Mouse (Mus musculus) neural tube, embryonic 13.5 days (tissue): ENCODE results near the gene Tle3. TPM values are rescaled to one million over a fixed set of nuclear protein-coding genes. Genes with fewer than 3 reads are reported as not detected.
A peak's percentile ranks its signal among the peaks of the same experiment; 100 is the strongest.

Experiments
- ATAC-seq: fragments of 200-750 bp; cut with Nextera tagmentation; 2 replicates; pipeline ENCODE4 v1.8.0; 2017; ENCODE audit warnings: low read depth, mild to moderate bottlenecking, moderate TSS enrichment, moderate library complexity
- H3K27ac ChIP-seq: fragments of 300-500 bp; sonication (generic); replicated peaks from 2 replicates; pipeline ENCODE4 v1.5.1; 2015; ENCODE audit warnings: moderate library complexity, mild to moderate bottlenecking, inconsistent platforms
- H3K27me3 ChIP-seq: fragments of 300-500 bp; sonication (generic); 2 replicates; pipeline ENCODE4 v1.6.1; 2015; ENCODE audit warnings: mild to moderate bottlenecking, inconsistent platforms
- H3K36me3 ChIP-seq: fragments of 300-500 bp; sonication (generic); 2 replicates; pipeline ENCODE4 v1.6.1; 2015; ENCODE audit warnings: mild to moderate bottlenecking, inconsistent platforms
- H3K4me1 ChIP-seq: fragments of 300-500 bp; sonication (generic); replicated peaks from 2 replicates; pipeline ENCODE4 v1.6.1; 2015; ENCODE audit warnings: inconsistent platforms
- H3K4me2 ChIP-seq: fragments of 300-500 bp; sonication (generic); 2 replicates; pipeline ENCODE4 v1.6.1; 2015; ENCODE audit warnings: inconsistent platforms, mild to moderate bottlenecking, moderate library complexity
- H3K4me3 ChIP-seq: fragments of 300-500 bp; sonication (generic); 2 replicates; pipeline ENCODE4 v1.5.1; 2015; ENCODE audit warnings: mild to moderate bottlenecking, inconsistent platforms
- H3K9ac ChIP-seq: fragments of 300-500 bp; sonication (generic); 2 replicates; pipeline ENCODE4 v1.6.1; 2015; ENCODE audit warnings: moderate library complexity, mild to moderate bottlenecking, inconsistent platforms
- H3K9me3 ChIP-seq: fragments of 300-500 bp; sonication (generic); 2 replicates; pipeline ENCODE4 v1.6.1; 2016; ENCODE audit warnings: inconsistent platforms
- WGBS: fragments of 180-500 bp; shearing (Covaris S2); methylation state at CpG from one replicate; pipeline ENCODE4 v1.1.7; 2015; 5-methylcytosine and 5-hydroxymethylcytosine counted together
- polyA plus RNA-seq: library from polyadenylated mRNA; unstranded; fragments of >200 nt; fragmentation: Nextera tagmentation; extraction: Ambion mirVana; gene quantifications from 2 replicates; pipeline ENCODE4 v1.2.1, GENCODE M21; 2015

Gene Tle3
- polyA plus RNA-seq, 1 experiment from 2014 or later = 31.1 TPM

- no peaks in the 10 kb centered on the region for H3K36me3 ChIP-seq
- H3K9me3 ChIP-seq = no peaks in the 10 kb centered on the region
- ATAC-seq = peak; percentile 8; the same call in 1 of the 2 replicates
- peaks cover 71% of the 10 kb centered on the region for H3K4me1 ChIP-seq
- peak overlapping the region; percentile 85 for H3K4me2 ChIP-seq
- H3K4me3 ChIP-seq = peak overlapping the region; percentile 92
- under 1% methylated on average over 39 of the region's 42 CpGs for WGBS
- peak overlapping the region; percentile 96 for H3K27ac ChIP-seq
- 0 out of 2 replicates have a peak, but pooled peaks cover 3% of the 10 kb centered on the region for H3K27me3 ChIP-seq
- H3K9ac ChIP-seq = peak overlapping the region; percentile 99
These were observed 377 bp downstream of the Tle3 start for GRCm38 (mm10) chr9:61372510-61372975.

GRCm38 (mm10) chr9:61372976-61373633 lies 939 bp downstream of the Tle3 start:
- Histone ChIP-seq H3K9ac (peak overlapping the region; percentile 99), H3K4me2 (peak overlapping the region; percentile 85), H3K36me3 (no peaks in the 10 kb centered on the region), H3K4me1 (peaks cover 71% of the 10 kb centered on the region), H3K27ac (peak overlapping the region; percentile 96), H3K27me3 (no peaks in the 10 kb centered on the region), H3K9me3 (no peaks in the 10 kb centered on the region), H3K4me3 (peak overlapping the region; percentile 92)
- 0 out of 2 replicates have a peak, but pooled peaks have one; percentile 0 for ATAC-seq
- WGBS = 1% methylated on average over 64 of the region's 66 CpGs

GRCm38 (mm10) chr9:61373634-61373941 lies 1.4 kb downstream of the Tle3 start:
- H3K27ac ChIP-seq = peak overlapping the region; percentile 96
- H3K4me3 ChIP-seq = peak overlapping the region; percentile 92
- ATAC-seq = no peak
- 1% methylated on average over 23 of the region's 23 CpGs for WGBS
- peaks cover 71% of the 10 kb centered on the region for H3K4me1 ChIP-seq
- H3K36me3 ChIP-seq = no peaks in the 10 kb centered on the region
- H3K4me2 ChIP-seq = peak overlapping the region; percentile 85
- H3K9ac ChIP-seq = peak overlapping the region; percentile 99
- H3K9me3 ChIP-seq = no peaks in the 10 kb centered on the region
- no peaks in the 10 kb centered on the region for H3K27me3 ChIP-seq

DNA sequence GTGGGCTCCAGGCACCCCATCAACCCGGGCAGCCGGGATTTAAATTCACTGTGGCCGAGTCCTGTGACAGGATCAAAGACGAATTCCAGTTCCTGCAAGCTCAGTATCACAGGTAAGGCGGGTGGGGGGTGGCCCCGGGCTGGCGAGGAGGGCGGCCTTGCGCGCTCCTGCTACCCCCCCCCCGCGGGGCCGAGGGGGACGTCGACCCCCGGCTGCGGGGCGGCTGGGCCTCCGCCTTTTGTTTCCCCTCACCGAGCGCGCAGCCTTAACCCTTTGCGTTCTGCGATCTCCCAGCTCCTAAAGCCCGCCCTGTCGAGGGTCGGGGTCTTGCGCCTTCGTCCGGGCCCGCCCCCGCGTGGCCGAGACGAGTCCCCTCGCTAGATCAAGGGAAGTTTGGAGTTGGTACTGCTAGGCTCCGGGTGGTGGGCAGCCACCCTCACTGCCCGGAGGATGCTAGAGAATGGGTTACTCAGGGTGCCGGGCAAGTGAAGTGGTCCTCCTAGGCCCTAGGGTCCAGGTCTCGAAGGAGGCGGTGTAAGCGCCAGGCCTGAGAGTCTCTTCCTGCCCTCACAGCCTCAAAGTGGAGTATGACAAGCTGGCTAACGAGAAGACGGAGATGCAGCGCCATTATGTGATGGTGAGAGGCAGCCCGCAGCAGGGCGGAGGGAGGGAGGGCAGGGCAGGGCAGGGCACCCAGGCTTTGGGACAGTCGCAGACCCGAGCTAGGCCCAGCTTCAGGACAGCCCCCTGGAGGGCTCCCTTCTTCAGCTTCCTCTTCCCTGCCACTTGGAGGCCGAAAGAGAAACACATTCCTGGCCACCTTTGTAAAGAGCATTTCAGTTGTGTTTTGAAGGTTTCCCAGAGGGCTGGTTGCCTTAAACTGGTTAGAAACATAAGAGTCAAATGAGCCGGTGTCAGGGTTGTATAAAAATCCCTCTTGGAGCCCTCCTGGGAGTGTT lies 2.1 kb downstream of the Tle3 start:
- peaks cover 71% of the 10 kb centered on the region for H3K4me1 ChIP-seq
- H3K9ac ChIP-seq = peak overlapping the region; percentile 99
- no peak for ATAC-seq
- no peaks in the 10 kb centered on the region for H3K9me3 ChIP-seq
- peak overlapping the region; percentile 96 for H3K27ac ChIP-seq
- 2% methylated on average over 51 of the region's 51 CpGs for WGBS
- H3K27me3 ChIP-seq = no peaks in the 10 kb centered on the region
- peak overlapping the region; percentile 92 for H3K4me3 ChIP-seq
- peak overlapping the region; percentile 85 for H3K4me2 ChIP-seq
- no peaks in the 10 kb centered on the region for H3K36me3 ChIP-seq

DNA sequence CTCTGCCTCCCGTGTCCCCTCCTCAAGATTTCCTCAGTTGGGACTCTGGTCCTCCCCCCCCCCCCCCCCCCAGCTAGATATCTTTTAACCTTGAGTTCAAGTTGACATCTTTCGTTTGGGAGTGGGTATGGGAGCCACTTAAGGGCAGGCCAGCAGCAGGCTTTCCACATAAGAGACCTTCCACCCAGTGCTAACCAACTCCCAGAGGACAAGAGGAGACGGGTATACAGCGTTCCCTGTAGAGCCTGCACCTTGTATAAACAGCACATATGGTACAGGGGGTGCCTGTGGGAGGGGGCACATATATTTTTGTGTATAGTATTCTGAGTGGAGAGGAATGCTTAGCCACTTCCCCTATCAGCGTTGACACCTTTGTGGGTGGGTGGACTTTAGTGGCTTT lies 2.8 kb downstream of the Tle3 start:
- Histone ChIP-seq H3K27me3 (no peaks in the 10 kb centered on the region), H3K9me3 (no peaks in the 10 kb centered on the region), H3K27ac (peak overlapping the region; percentile 96), H3K4me3 (peak overlapping the region; percentile 92), H3K9ac (peak overlapping the region; percentile 99), H3K4me2 (peak overlapping the region; percentile 85), H3K4me1 (peaks cover 71% of the 10 kb centered on the region), H3K36me3 (no peaks in the 10 kb centered on the region)
- WGBS = 11% methylated on average over 5 of the region's 5 CpGs
- ATAC-seq = no peak

GRCm38 (mm10) chr9:61375802-61376561 lies 3.8 kb downstream of the Tle3 start:
- peak overlapping the region; percentile 99 for H3K9ac ChIP-seq
- no peaks in the 10 kb centered on the region for H3K36me3 ChIP-seq
- WGBS = 26% methylated on average over 11 of the region's 11 CpGs
- no peak for ATAC-seq
- H3K4me1 ChIP-seq = peaks cover 78% of the 10 kb centered on the region
- H3K9me3 ChIP-seq = no peaks in the 10 kb centered on the region
- H3K4me3 ChIP-seq = peak overlapping the region; percentile 92
- H3K4me2 ChIP-seq = peak overlapping the region; percentile 85
- no peaks in the 10 kb centered on the region for H3K27me3 ChIP-seq
- H3K27ac ChIP-seq = no peak overlapping the region

- ATAC-seq = no peak
- no peaks in the 10 kb centered on the region for H3K9me3 ChIP-seq
- H3K27me3 ChIP-seq = no peaks in the 10 kb centered on the region
- H3K9ac ChIP-seq = peak overlapping the region; percentile 99
- H3K4me1 ChIP-seq = peaks cover 78% of the 10 kb centered on the region
- H3K36me3 ChIP-seq = 0 out of 2 replicates have a peak, but pooled peaks cover 2% of the 10 kb centered on the region
- 0 out of 2 replicates have a peak overlapping the region, but pooled peaks have one; percentile 29 for H3K27ac ChIP-seq
- H3K4me2 ChIP-seq = peak overlapping the region; percentile 85
- peak overlapping the region; percentile 92 for H3K4me3 ChIP-seq
- WGBS = 36% methylated on average over 3 of the region's 3 CpGs
These were observed 4.5 kb downstream of the Tle3 start for GRCm38 (mm10) chr9:61376650-61377049.

DNA sequence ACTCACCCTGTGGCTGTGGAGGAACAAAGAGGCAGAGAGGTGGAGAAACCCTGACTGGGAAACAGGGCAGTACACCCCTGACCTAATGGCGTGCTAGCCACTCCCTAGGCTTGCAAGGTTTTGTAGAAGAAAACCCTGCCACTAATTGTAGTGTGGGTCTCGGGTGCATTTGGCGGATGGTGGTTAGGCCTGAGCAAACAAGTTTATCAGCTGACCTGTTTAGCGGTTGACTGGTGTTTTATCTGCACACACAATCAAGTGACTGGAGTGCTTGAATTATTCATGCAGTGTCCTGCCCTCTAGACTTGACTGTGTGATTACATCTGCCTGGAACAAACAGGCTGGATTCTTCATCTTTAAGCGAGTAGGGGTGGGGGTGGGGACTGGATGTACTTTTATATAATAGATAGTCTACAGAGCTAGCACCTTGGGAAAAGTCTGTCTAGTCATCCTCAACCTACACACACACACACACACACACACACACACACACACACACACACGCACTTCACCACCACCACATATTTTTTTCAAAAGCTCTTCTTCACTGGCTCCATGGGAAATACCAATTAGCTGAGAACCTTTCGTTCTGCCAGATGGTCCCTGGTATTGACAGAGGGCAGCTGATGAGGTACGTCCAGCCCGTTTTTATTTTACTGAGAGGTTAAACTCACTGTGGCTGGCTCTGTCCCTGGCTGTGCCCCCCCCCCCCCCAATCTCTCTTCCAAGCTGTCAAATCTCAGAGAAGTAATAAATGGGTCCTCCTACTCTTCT lies 5.7 kb downstream of the Tle3 start:
- Histone ChIP-seq H3K4me2 (peak overlapping the region; percentile 85), H3K9ac (peak overlapping the region; percentile 99), H3K27ac (peak overlapping the region; percentile 85), H3K36me3 (0 out of 2 replicates have a peak, but pooled peaks cover 14% of the 10 kb centered on the region), H3K4me1 (peaks cover 88% of the 10 kb centered on the region), H3K9me3 (no peaks in the 10 kb centered on the region), H3K27me3 (no peaks in the 10 kb centered on the region; the same call in 1 of the 2 replicates), H3K4me3 (peak overlapping the region; percentile 92)
- no peak for ATAC-seq
- 8% methylated on average over 9 of the region's 9 CpGs for WGBS

GRCm38 (mm10) chr9:61378516-61378915 lies 6.3 kb downstream of the Tle3 start:
- H3K27me3 ChIP-seq = no peaks in the 10 kb centered on the region; the same call in 1 of the 2 replicates
- peak overlapping the region; percentile 85 for H3K27ac ChIP-seq
- peak overlapping the region; percentile 99 for H3K9ac ChIP-seq
- H3K4me3 ChIP-seq = no peak overlapping the region
- peak overlapping the region; percentile 85 for H3K4me2 ChIP-seq
- H3K36me3 ChIP-seq = 0 out of 2 replicates have a peak, but pooled peaks cover 14% of the 10 kb centered on the region
- 10% methylated on average over 8 of the region's 8 CpGs for WGBS
- no peak for ATAC-seq
- H3K9me3 ChIP-seq = no peaks in the 10 kb centered on the region
- peaks cover 94% of the 10 kb centered on the region for H3K4me1 ChIP-seq

- Histone ChIP-seq H3K27ac (peak overlapping the region; percentile 85; the same call in 1 of the 2 replicates), H3K9me3 (no peaks in the 10 kb centered on the region), H3K27me3 (no peaks in the 10 kb centered on the region; the same call in 1 of the 2 replicates), H3K9ac (peak overlapping the region; percentile 99; the same call in 1 of the 2 replicates), H3K4me2 (peak overlapping the region; percentile 85), H3K4me1 (peaks cover 100% of the 10 kb centered on the region), H3K36me3 (0 out of 2 replicates have a peak, but pooled peaks cover 14% of the 10 kb centered on the region), H3K4me3 (no peak overlapping the region)
- 46% methylated on average over 11 of the region's 11 CpGs for WGBS
- no peak for ATAC-seq
These were observed 7.0 kb downstream of the Tle3 start for GRCm38 (mm10) chr9:61379016-61379634.
